Mouse (Mus musculus) embryonic facial prominence, embryonic 11.5 days (tissue): ENCODE data around the gene Efcc1. TPM values are rescaled to one million over a fixed set of nuclear protein-coding genes. Genes with fewer than 3 reads are reported as not detected.

ENCODE experiments used
- ATAC-seq: fragments of 200-750 bp; cut with Nextera tagmentation; replicated peaks from 2 replicates; pipeline ENCODE4 v1.8.0; 2017; ENCODE audit warnings: low read depth; ENCODE audit not compliant: insufficient number of reproducible peaks, low FRiP score, low TSS enrichment
- DNase-seq: peaks from one replicate; pipeline ENCODE4 v3.0.0-alpha.2; 2015; ENCODE audit warnings: low spot score
- H3K27ac ChIP-seq: fragments of 300-500 bp; sonication (generic); replicated peaks from 2 replicates; pipeline ENCODE4 v1.5.1; 2014; ENCODE audit warnings: mild to moderate bottlenecking, low read depth, low read length, control low read depth
- H3K27me3 ChIP-seq: fragments of 300-500 bp; sonication (generic); 2 replicates; pipeline ENCODE4 v1.6.1; 2014; ENCODE audit warnings: mild to moderate bottlenecking, low read length, moderate library complexity, mixed read lengths; ENCODE audit not compliant: control insufficient read depth, insufficient read depth
- H3K36me3 ChIP-seq: fragments of 300-500 bp; sonication (generic); replicated peaks from 2 replicates; pipeline ENCODE4 v1.6.1; 2014; ENCODE audit warnings: low read depth, mild to moderate bottlenecking, low read length, moderate library complexity, mixed read lengths; ENCODE audit not compliant: control insufficient read depth, insufficient read depth
- H3K4me1 ChIP-seq: fragments of 300-500 bp; sonication (generic); 2 replicates; pipeline ENCODE4 v1.6.1; 2014; ENCODE audit warnings: low read length, mixed read lengths; ENCODE audit not compliant: control insufficient read depth, insufficient read depth
- H3K4me2 ChIP-seq: fragments of 300-500 bp; sonication (generic); 2 replicates; pipeline ENCODE4 v1.6.1; 2014; ENCODE audit warnings: low read depth, mild to moderate bottlenecking, control low read depth, low read length, moderate library complexity
- H3K4me3 ChIP-seq: fragments of 300-500 bp; sonication (generic); 2 replicates; pipeline ENCODE4 v1.5.1; 2014; ENCODE audit warnings: low read depth, low read length, control low read depth
- H3K9ac ChIP-seq: fragments of 300-500 bp; sonication (generic); replicated peaks from 2 replicates; pipeline ENCODE4 v1.6.1; 2014; ENCODE audit warnings: mild to moderate bottlenecking, control low read depth, low read length
- H3K9me3 ChIP-seq: fragments of 300-500 bp; sonication (generic); replicated peaks from 2 replicates; pipeline ENCODE4 v1.6.1; 2016; ENCODE audit warnings: mild to moderate bottlenecking, low read length, inconsistent platforms, mixed read lengths; ENCODE audit not compliant: control insufficient read depth
- WGBS: fragments of 180-500 bp; shearing (Covaris S2); extraction: QIAGEN DNeasy Blood & Tissue Kit; methylation state at CpG from one replicate; pipeline ENCODE4 v1.1.7; 2014; 5-methylcytosine and 5-hydroxymethylcytosine counted together
- polyA plus RNA-seq: library from polyadenylated mRNA; unstranded; fragments of >200 nt; fragmentation: Nextera tagmentation; extraction: Ambion mirVana; gene quantifications from 2 replicates; pipeline ENCODE4 v1.2.1, GENCODE M21; 2014

The Efcc1 gene
- polyA plus RNA-seq, 1 experiment from 2014 or later = 0.49 TPM

GRCm38 (mm10) chr6:87728102-87728501, 2.6 kb upstream of the Efcc1 start:
- Histone ChIP-seq H3K9ac (no peak overlapping the region), H3K27ac (no peak overlapping the region), H3K4me3 (no peak overlapping the region), H3K4me1 (peaks cover 3% of the 10 kb centered on the region), H3K4me2 (no peak overlapping the region), H3K27me3 (peaks cover 37% of the 10 kb centered on the region), H3K9me3 (no peaks in the 10 kb centered on the region), H3K36me3 (no peaks in the 10 kb centered on the region)
- DNase-seq (no peak), ATAC-seq (no peak)
- WGBS = 56% methylated on average over 3 of the region's 3 CpGs

DNA sequence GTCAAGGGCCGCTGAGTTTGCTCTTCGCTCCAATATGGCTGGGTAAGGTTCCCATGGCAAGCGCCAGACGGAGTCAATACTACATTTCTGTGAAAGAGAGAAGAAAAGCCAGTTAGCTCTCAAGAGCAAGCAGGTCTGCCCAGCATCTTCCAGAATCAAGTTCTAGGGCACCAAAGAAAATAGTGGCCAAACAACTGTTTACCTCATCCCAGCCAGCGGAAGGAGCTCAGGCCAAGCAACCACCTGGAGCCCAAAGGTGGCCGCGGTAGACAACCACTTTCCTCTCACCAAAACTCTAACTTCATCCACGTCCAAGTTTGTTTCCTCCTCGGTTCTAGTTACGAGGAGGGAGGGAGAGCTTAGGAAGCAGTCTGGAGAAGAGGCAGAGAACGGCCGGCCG, 528 bp upstream of the Efcc1 start:
- ATAC-seq = no peak
- no peaks in the 10 kb centered on the region for H3K36me3 ChIP-seq
- H3K27ac ChIP-seq = no peak overlapping the region
- H3K4me2 ChIP-seq = peak overlapping the region; percentile 96
- H3K9me3 ChIP-seq = no peaks in the 10 kb centered on the region
- H3K9ac ChIP-seq = no peak overlapping the region; the same call in 1 of the 2 replicates
- peak overlapping the region; percentile 58 for H3K4me3 ChIP-seq
- peaks cover 47% of the 10 kb centered on the region for H3K27me3 ChIP-seq
- DNase-seq = no peak
- WGBS = 9% methylated on average over 13 of the region's 13 CpGs
- H3K4me1 ChIP-seq = peaks cover 3% of the 10 kb centered on the region

DNA sequence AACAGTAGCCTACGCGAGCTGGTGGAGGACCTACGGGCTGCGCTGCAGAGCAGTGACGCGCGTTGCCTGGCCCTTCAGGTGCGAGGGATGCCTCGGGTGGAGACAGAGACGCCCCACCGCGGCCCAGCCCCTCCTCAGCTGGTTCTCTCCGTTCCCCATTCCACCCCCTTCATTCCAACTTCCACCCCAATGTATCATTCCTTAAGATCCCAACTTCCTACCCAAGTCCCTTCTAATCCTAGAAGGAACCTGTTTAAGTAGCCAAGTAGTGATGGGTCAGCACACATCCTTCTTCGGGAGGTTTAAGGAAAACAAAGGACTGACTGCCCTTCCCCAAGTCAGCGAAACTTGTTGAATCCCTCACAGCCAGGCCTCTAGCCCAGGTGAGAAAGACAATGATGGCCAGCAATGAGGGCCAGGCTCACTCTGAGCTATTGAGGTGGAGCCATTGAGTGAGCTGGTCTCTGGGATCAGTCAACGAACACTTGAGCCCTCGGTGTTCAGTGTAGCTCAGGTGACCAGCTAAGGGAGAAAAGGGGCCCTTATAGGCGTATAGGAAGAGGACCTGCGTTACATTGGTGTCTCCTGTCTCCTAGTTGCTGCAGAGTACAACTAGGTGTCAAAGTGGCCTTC, 910 bp downstream of the Efcc1 start:
- DNase-seq = no peak
- no peak for ATAC-seq
- Histone ChIP-seq H3K4me3 (peak overlapping the region; percentile 58), H3K27me3 (peaks cover 47% of the 10 kb centered on the region), H3K4me2 (peak overlapping the region; percentile 96), H3K4me1 (peaks cover 3% of the 10 kb centered on the region), H3K36me3 (no peaks in the 10 kb centered on the region), H3K9ac (peak overlapping the region; percentile 57), H3K27ac (no peak overlapping the region), H3K9me3 (no peaks in the 10 kb centered on the region)
- WGBS = 4% methylated on average over 19 of the region's 19 CpGs

DNA sequence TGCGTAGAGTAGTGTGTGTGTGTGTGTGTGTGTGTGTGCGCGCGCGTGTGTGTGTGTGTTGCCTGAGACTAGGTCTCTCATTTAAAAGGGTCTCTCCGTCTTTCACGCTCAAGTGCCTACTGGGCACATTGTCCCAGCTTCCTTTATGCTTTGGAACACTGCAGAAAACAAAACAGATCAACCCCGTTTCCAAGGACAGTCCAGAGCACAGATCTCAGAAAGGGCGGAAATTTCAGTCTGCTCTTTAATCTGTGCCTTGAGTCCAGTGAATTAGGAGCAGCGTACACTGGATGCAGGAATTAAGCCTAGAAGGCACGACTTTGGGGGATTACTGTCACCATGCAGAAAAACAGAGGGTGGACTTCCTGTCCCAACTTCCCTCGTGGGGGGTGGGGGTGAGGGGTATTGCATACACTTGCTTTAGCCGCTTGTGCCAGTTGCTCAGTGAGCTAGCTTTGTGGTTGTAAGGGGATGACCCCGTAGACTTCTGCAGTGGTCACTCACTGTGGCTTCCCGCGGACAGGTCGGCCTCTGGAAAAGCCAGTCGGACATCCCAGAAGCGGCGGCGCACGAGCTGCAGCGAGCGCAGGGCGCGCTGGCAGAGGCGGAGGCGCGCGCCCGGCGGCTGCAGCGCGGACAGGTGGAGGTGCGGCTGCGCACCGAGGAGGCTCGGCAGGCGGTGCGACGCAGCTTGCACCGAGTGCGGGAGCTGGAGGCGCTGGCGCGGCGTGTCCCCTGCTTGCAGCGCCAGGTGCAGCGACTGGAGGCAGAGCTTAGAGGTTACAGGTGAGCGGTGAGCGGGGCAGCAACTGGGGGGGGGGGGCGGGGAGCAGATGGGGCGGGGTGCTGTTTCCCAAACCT, 1.7 kb downstream of the Efcc1 start:
- ATAC-seq (no peak), DNase-seq (peak; percentile 25)
- H3K4me1 ChIP-seq = peaks cover 3% of the 10 kb centered on the region
- peak overlapping the region; percentile 69 for H3K4me2 ChIP-seq
- H3K9ac ChIP-seq = no peak overlapping the region; the same call in 1 of the 2 replicates
- H3K36me3 ChIP-seq = no peaks in the 10 kb centered on the region
- no peak overlapping the region for H3K27ac ChIP-seq
- no peaks in the 10 kb centered on the region for H3K9me3 ChIP-seq
- 1% methylated on average over 48 of the region's 53 CpGs for whole genome bisulfite sequencing
- H3K27me3 ChIP-seq = peaks cover 47% of the 10 kb centered on the region
- peak overlapping the region; percentile 34 for H3K4me3 ChIP-seq

- H3K9ac ChIP-seq = no peak overlapping the region
- ATAC-seq (no peak), DNase-seq (no peak)
- H3K27me3 ChIP-seq = peaks cover 47% of the 10 kb centered on the region
- peaks cover 3% of the 10 kb centered on the region for H3K4me1 ChIP-seq
- no peaks in the 10 kb centered on the region for H3K36me3 ChIP-seq
- no peaks in the 10 kb centered on the region for H3K9me3 ChIP-seq
- H3K4me3 ChIP-seq = no peak overlapping the region
- peak overlapping the region; percentile 69 for H3K4me2 ChIP-seq
- 22% methylated on average over 14 of the region's 14 CpGs for WGBS
- H3K27ac ChIP-seq = no peak overlapping the region
These were observed 2.7 kb downstream of the Efcc1 start for GRCm38 (mm10) chr6:87733131-87733930.

- Histone ChIP-seq H3K4me3 (no peak overlapping the region), H3K9me3 (no peaks in the 10 kb centered on the region)
These were observed 3.5 kb downstream of the Efcc1 start for GRCm38 (mm10) chr6:87734136-87734535.

DNA sequence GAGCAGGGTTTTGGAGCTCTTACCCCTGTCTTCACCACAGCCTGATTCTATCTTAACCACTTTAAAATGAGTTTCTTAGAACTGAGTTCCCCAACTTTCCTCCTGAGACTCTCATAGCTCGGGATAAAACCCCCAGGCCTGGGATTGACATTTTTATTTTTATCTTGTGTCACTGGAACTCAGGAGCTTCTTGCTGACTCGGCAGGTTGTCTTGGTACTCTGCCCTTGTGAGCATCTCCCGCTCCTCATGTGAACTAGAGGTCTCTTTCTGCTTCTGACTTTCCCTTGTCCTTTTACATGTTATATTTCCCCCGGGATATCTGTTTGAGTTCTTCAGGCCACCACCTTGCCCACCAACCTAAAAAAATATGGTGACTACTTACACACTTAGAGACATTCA, 6.3 kb downstream of the Efcc1 start:
- WGBS = 77% methylated on average over 4 of the region's 4 CpGs
- Histone ChIP-seq H3K36me3 (no peaks in the 10 kb centered on the region), H3K4me1 (peaks cover 3% of the 10 kb centered on the region; the same call in 1 of the 2 replicates), H3K27me3 (peaks cover 21% of the 10 kb centered on the region), H3K27ac (no peak overlapping the region), H3K4me3 (no peak overlapping the region), H3K9me3 (no peaks in the 10 kb centered on the region), H3K9ac (no peak overlapping the region), H3K4me2 (no peak overlapping the region)
- no peak for DNase-seq
- no peak for ATAC-seq

More at GRCm38 (mm10) chr6:87734136-87734535, 3.5 kb downstream of the Efcc1 start:
- Histone ChIP-seq H3K9ac (no peak overlapping the region), H3K27ac (no peak overlapping the region), H3K4me1 (peaks cover 3% of the 10 kb centered on the region), H3K27me3 (peaks cover 47% of the 10 kb centered on the region), H3K4me2 (no peak overlapping the region), H3K36me3 (no peaks in the 10 kb centered on the region)
- ATAC-seq (no peak), DNase-seq (no peak)
- WGBS = 61% methylated on average over 5 of the region's 5 CpGs
